Mouse (Mus musculus) lung, postnatal 0 days (tissue): Measurements from ENCODE around the gene Ipo13. TPM values are rescaled to one million over a fixed set of nuclear protein-coding genes. Genes with fewer than 3 reads are reported as not detected.
A peak's percentile ranks its signal among the peaks of the same experiment; 100 is the strongest.

Experiments
- ATAC-seq: fragments of 200-750 bp; cut with Nextera tagmentation; 2 replicates; pipeline ENCODE4 v1.8.0; 2017; ENCODE audit warnings: moderate library complexity
- DNase-seq: peaks from one replicate; pipeline ENCODE4 v3.0.0-alpha.2; 2016; ENCODE audit warnings: low spot score
- H3K27ac ChIP-seq: fragments of 300-500 bp; sonication (generic); 2 replicates; pipeline ENCODE4 v1.5.1; 2014; ENCODE audit warnings: antibody characterized with exemption, mild to moderate bottlenecking, low read length, mixed read lengths
- H3K27me3 ChIP-seq: fragments of 300-500 bp; sonication (generic); replicated peaks from 2 replicates; pipeline ENCODE4 v1.6.1; 2014; ENCODE audit warnings: low read length, mixed read lengths; ENCODE audit not compliant: insufficient read depth
- H3K36me3 ChIP-seq: fragments of 300-500 bp; sonication (generic); 2 replicates; pipeline ENCODE4 v1.6.1; 2014; ENCODE audit warnings: low read length, mixed read lengths; ENCODE audit not compliant: insufficient read depth
- H3K4me1 ChIP-seq: fragments of 300-500 bp; sonication (generic); 2 replicates; pipeline ENCODE4 v1.6.1; 2014; ENCODE audit warnings: antibody characterized with exemption, low read depth, low read length, mixed read lengths; ENCODE audit not compliant: insufficient read depth
- H3K4me2 ChIP-seq: fragments of 300-500 bp; sonication (generic); replicated peaks from 2 replicates; pipeline ENCODE4 v1.6.1; 2014; ENCODE audit warnings: low read depth, mild to moderate bottlenecking, low read length, moderate library complexity, mixed read lengths
- H3K4me3 ChIP-seq: fragments of 300-500 bp; sonication (generic); 2 replicates; pipeline ENCODE4 v1.5.1; 2014; ENCODE audit warnings: low read depth, low read length
- H3K9ac ChIP-seq: fragments of 300-500 bp; sonication (generic); replicated peaks from 2 replicates; pipeline ENCODE4 v1.6.1; 2014; ENCODE audit warnings: low read depth, mild to moderate bottlenecking
- H3K9me3 ChIP-seq: fragments of 300-500 bp; sonication (generic); 2 replicates; pipeline ENCODE4 v1.6.1; 2016; ENCODE audit warnings: low read length, mixed read lengths
- CTCF ChIP-seq: IDR thresholded peaks from 2 replicates; pipeline ENCODE4 v1.5.1; 2016; ENCODE audit warnings: antibody characterized with exemption, mild to moderate bottlenecking
- EP300 ChIP-seq: IDR thresholded peaks from 2 replicates; pipeline ENCODE4 v1.6.1; 2016; ENCODE audit warnings: antibody characterized with exemption, mild to moderate bottlenecking, control low read depth
- WGBS: fragments of 180-500 bp; shearing (Covaris S2); extraction: QIAGEN DNeasy Blood & Tissue Kit; methylation state at CpG from one replicate; pipeline ENCODE4 v1.1.7; 2014; 5-methylcytosine and 5-hydroxymethylcytosine counted together
- polyA plus RNA-seq: library from polyadenylated mRNA; unstranded; fragments of >200 nt; fragmentation: Nextera tagmentation; extraction: Ambion mirVana; gene quantifications from 2 replicates; pipeline ENCODE4 v1.2.1, GENCODE M21; 2015

Ipo13 gene
- polyA plus RNA-seq, 1 experiment from 2014 or later = 35.6 TPM

DNA sequence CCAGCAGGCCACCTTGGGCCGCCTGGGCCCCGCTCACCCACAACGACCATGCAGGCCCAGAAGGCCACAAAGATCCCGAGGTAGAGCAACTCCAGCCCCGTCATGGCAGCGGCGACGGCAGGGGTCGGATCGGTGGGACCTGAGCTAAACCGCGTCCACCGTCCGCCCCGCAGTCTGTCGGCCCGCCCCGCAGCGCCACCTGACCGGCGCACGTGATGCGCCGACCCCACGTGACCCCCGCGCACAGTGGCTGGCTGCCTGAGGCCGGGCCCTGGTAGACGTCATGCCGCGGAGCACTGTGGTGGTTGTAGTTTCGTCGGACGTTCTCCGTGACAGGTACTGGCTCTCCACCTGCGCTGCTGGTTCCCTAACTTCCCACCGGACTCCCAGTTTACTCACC, 27.7 kb downstream of the Ipo13 start, which contains the start of gene Atp6v0b:
Gene Atp6v0b, minus strand, starts transcription at position 201 of the 400 bp plus-strand sequence.
- Histone ChIP-seq H3K27me3 (no peaks in the 10 kb centered on the region), H3K4me1 (peaks cover 10% of the 10 kb centered on the region; the same call in 1 of the 2 replicates), H3K9ac (peak within 1 kb of the TSS; percentile 78), H3K9me3 (no peaks in the 10 kb centered on the region), H3K4me3 (peak within 1 kb of the TSS; percentile 90), H3K4me2 (peak within 1 kb of the TSS; percentile 95), H3K27ac (peak within 1 kb of the TSS; percentile 66; the same call in 1 of the 2 replicates), H3K36me3 (peaks cover 11% of the 10 kb centered on the region; the same call in 1 of the 2 replicates)
- DNase-seq (peak; percentile 95), ATAC-seq (peak; percentile 94)
- WGBS = under 1% methylated on average over 23 of the region's 37 CpGs
- 0 out of 2 replicates have a peak, but pooled peaks have one; percentile 4 for TF ChIP-seq CTCF
- TF ChIP-seq EP300 = no peak

DNA sequence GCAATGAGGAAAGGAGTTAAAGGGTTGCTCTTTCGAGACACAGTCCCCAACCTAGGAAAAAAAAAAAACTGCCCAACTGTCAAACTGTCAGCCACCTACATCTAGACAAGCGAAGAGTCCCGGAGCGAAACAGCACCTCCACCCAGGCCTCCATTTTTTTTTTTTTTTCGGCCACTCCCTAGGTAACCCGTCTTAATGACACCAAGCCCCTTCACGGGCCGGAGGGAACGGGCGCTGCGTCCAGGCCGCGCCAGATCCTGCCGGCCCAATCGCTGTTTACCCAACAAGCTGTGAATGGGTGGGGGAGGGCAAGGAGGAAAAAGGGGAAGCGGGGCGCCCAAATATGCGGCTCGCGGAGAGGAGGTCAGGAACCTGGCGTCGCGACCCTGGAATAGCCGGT, 28.2 kb downstream of the Ipo13 start:
- peak overlapping the region; percentile 78 for H3K9ac ChIP-seq
- H3K9me3 ChIP-seq = no peaks in the 10 kb centered on the region
- peak overlapping the region; percentile 90 for H3K4me3 ChIP-seq
- peak overlapping the region; percentile 66; the same call in 1 of the 2 replicates for H3K27ac ChIP-seq
- TF ChIP-seq CTCF = no peak
- no peak for TF ChIP-seq EP300
- H3K36me3 ChIP-seq = peaks cover 11% of the 10 kb centered on the region; the same call in 1 of the 2 replicates
- under 1% methylated on average over 23 of the region's 24 CpGs for WGBS
- peak; percentile 30 for ATAC-seq
- H3K27me3 ChIP-seq = no peaks in the 10 kb centered on the region
- DNase-seq = peak; percentile 34
- H3K4me1 ChIP-seq = peaks cover 10% of the 10 kb centered on the region; the same call in 1 of the 2 replicates
- H3K4me2 ChIP-seq = peak overlapping the region; percentile 95

DNA sequence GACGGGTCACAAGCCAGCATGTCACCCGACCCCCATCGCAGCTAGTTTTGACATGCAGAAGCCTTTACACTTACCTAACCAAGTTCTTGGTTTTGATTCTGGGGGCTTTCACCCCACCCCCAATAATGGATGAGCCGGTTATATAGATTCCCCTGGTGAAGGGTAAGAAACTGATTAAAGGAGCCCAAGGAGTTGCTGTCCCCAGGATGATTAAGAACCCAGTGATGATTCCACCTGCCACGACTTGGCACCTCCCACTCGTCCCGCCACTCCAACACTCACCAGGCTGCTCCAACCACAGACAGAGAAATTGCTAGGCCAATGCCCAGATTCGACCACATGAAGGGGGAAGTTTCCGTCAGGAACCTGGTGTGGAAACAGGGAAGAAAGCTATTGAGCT, 28.8 kb downstream of the Ipo13 start:
- ATAC-seq (no peak), DNase-seq (no peak)
- Histone ChIP-seq H3K9ac (no peak overlapping the region), H3K27me3 (no peaks in the 10 kb centered on the region), H3K36me3 (peaks cover 11% of the 10 kb centered on the region; the same call in 1 of the 2 replicates), H3K4me2 (peak overlapping the region; percentile 95), H3K27ac (no peak overlapping the region), H3K4me3 (no peak overlapping the region), H3K4me1 (peaks cover 10% of the 10 kb centered on the region; the same call in 1 of the 2 replicates), H3K9me3 (no peaks in the 10 kb centered on the region)
- WGBS = 78% methylated on average over 9 of the region's 9 CpGs
- TF ChIP-seq CTCF = no peak

DNA sequence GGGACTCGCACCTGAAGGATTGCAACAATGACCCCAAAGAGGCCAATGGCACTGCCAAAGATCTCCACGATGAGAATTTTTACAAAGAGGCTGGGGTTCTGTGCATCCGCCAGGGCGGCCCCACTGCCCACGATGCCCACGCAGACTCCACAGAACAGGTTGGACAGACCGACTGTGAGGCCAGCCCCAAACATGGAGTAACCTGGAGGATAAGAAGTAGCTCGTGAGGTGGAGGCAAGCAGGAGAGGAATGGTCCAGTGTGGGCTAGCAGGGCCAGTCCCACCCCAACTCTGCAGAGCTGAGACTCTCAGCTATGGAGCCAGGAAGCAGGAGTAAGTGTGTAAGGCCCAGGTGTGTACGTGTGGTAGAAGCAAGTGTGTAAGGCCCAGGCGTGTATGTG, 29.7 kb downstream of the Ipo13 start:
- Histone ChIP-seq H3K36me3 (peaks cover 11% of the 10 kb centered on the region; the same call in 1 of the 2 replicates), H3K4me3 (no peak overlapping the region), H3K9me3 (no peaks in the 10 kb centered on the region), H3K27ac (no peak overlapping the region), H3K4me2 (no peak overlapping the region), H3K9ac (no peak overlapping the region), H3K4me1 (peaks cover 10% of the 10 kb centered on the region; the same call in 1 of the 2 replicates), H3K27me3 (no peaks in the 10 kb centered on the region)
- no peak for TF ChIP-seq EP300
- no peak for TF ChIP-seq CTCF
- ATAC-seq = no peak
- 93% methylated on average over 10 of the region's 10 CpGs for WGBS
- no peak for DNase-seq

DNA sequence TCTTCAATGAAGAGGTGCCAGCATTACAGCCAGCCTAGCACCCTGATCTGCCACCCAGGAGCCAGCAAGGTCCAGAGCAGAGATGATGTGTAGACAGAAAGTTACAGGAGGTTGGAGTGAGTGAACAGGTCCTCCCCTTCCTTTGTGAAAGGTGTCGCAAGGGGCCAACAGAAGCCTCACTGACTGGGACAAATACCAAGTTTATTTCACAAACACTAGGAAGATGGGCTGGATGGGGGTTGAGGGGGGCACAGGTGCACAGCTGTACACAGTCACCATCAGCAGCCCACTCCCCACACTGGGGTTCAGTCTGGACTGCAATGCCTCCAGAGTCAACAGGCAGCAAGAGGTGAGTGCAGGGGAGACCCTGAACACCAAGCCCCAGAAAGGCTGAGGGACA, 30.7 kb downstream of the Ipo13 start:
- 100% methylated on average over 1 of the region's 1 CpGs for WGBS
- peaks cover 10% of the 10 kb centered on the region; the same call in 1 of the 2 replicates for H3K4me1 ChIP-seq
- H3K36me3 ChIP-seq = peaks cover 11% of the 10 kb centered on the region; the same call in 1 of the 2 replicates
- no peak overlapping the region for H3K27ac ChIP-seq
- TF ChIP-seq EP300 (no peak), CTCF (no peak)
- no peak overlapping the region for H3K4me2 ChIP-seq
- H3K4me3 ChIP-seq = no peak overlapping the region
- no peaks in the 10 kb centered on the region for H3K9me3 ChIP-seq
- H3K9ac ChIP-seq = no peak overlapping the region
- ATAC-seq (no peak), DNase-seq (no peak)
- H3K27me3 ChIP-seq = no peaks in the 10 kb centered on the region

DNA sequence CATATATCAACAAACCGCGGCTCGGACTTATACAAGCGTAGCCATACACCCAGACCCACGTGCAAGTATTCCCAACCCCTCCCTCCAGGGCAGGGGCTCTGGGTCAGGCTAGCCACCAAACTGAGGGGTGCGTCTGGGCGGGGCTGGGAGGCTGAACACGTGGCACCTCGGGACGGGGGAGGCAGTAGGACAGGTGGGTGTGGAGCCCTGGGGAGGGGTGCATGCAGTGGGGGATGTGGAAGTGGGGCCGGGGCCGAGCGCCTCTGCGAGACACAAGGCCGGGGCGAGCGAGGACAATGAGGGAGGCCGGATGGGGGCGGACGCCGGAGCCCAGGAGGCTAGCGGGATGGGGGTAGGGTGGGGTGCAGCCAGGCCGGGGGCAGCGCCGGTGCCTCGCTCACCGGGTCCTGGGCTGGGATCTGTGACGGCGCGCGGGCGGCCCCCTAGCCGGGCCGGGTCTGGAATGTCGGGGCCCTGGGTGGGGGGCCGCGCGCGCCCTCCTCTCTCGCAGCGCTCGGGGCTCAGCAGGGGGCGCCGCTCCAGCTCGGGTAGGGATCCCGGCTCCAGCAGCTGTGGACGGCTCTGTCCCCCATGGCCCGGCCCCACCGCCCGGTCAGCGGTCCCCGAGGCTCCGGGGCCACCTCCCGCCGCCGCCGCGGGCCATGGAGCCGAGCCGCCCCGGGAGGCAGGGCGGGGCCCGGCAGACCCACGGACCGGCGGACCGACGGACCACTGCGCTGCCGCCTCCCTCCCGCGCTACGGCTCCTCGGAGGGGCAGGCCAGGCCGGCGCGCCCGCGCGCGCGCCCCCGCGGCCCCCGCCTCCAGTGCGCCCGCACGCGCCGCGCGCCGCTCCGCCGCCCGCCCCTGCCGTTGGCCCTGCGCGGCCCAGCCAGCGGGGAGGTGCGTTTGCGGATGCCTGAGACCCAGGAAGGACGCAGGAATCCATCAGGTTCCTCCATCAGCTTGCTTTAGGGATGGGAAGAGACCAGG, 31.8 kb downstream of the Ipo13 start, which contains the start of gene B4galt2:
Gene B4galt2, minus strand, starts transcription at position 787 of the 991 bp plus-strand sequence.
- Histone ChIP-seq H3K36me3 (peaks cover 11% of the 10 kb centered on the region; the same call in 1 of the 2 replicates), H3K27me3 (no peaks in the 10 kb centered on the region), H3K4me1 (peaks cover 10% of the 10 kb centered on the region; the same call in 1 of the 2 replicates), H3K4me3 (peak within 1 kb of the TSS; percentile 65), H3K27ac (no peak within 1 kb of the TSS), H3K9me3 (no peaks in the 10 kb centered on the region), H3K4me2 (peak within 1 kb of the TSS; percentile 96), H3K9ac (peak within 1 kb of the TSS; percentile 44)
- ATAC-seq (peak; percentile 27), DNase-seq (peak; percentile 60)
- TF ChIP-seq EP300 (no peak), CTCF (peak; percentile 50)
- WGBS = under 1% methylated on average over 35 of the region's 103 CpGs
